Mouse (Mus musculus) hindbrain, postnatal 0 days (tissue): ENCODE measurements around the gene Ccdc54. TPM values are rescaled to one million over a fixed set of nuclear protein-coding genes. Genes with fewer than 3 reads are reported as not detected.

Experiments
- ATAC-seq: fragments of 200-750 bp; cut with Nextera tagmentation; 2 replicates; pipeline ENCODE4 v1.8.0; 2017; ENCODE audit warnings: mild to moderate bottlenecking, moderate TSS enrichment, moderate library complexity
- DNase-seq: peaks from one replicate; pipeline ENCODE4 v3.0.0-alpha.2; 2015; ENCODE audit warnings: low spot score
- H3K27ac ChIP-seq: fragments of 300-500 bp; sonication (generic); 2 replicates; pipeline ENCODE4 v1.5.1; 2014; ENCODE audit warnings: mild to moderate bottlenecking
- H3K27me3 ChIP-seq: fragments of 300-500 bp; sonication (generic); 2 replicates; pipeline ENCODE4 v1.6.1; 2014; ENCODE audit warnings: low read length, mixed read lengths; ENCODE audit not compliant: insufficient read depth
- H3K36me3 ChIP-seq: fragments of 300-500 bp; sonication (generic); 2 replicates; pipeline ENCODE4 v1.6.1; 2014; ENCODE audit warnings: low read length, mixed read lengths; ENCODE audit not compliant: insufficient read depth
- H3K4me1 ChIP-seq: fragments of 300-500 bp; sonication (generic); 2 replicates; pipeline ENCODE4 v1.6.1; 2014; ENCODE audit warnings: antibody characterized with exemption, low read length, mixed read lengths; ENCODE audit not compliant: insufficient read depth
- H3K4me2 ChIP-seq: fragments of 300-500 bp; sonication (generic); 2 replicates; pipeline ENCODE4 v1.6.1; 2014; ENCODE audit warnings: low read depth, mild to moderate bottlenecking, low read length, moderate library complexity, mixed read lengths
- H3K4me3 ChIP-seq: fragments of 300-500 bp; sonication (generic); 2 replicates; pipeline ENCODE4 v1.5.1; 2014; ENCODE audit warnings: low read length
- H3K9ac ChIP-seq: fragments of 300-500 bp; sonication (generic); replicated peaks from 2 replicates; pipeline ENCODE4 v1.6.1; 2014; ENCODE audit warnings: mild to moderate bottlenecking, low read length, moderate library complexity, mixed read lengths
- H3K9me3 ChIP-seq: fragments of 300-500 bp; sonication (generic); 2 replicates; pipeline ENCODE4 v1.6.1; 2016; ENCODE audit warnings: low read length, mixed read lengths
- CTCF ChIP-seq: IDR thresholded peaks from 2 replicates; pipeline ENCODE4 v1.5.1; 2016; ENCODE audit warnings: antibody characterized with exemption, control low read depth, low read depth
- WGBS: fragments of 180-500 bp; shearing (Covaris S2); extraction: QIAGEN DNeasy Blood & Tissue Kit; methylation state at CpG from one replicate; pipeline ENCODE4 v1.1.7; 2014; 5-methylcytosine and 5-hydroxymethylcytosine counted together
- polyA plus RNA-seq: library from polyadenylated mRNA; unstranded; fragments of >200 nt; fragmentation: Nextera tagmentation; extraction: Ambion mirVana; gene quantifications from 2 replicates; pipeline ENCODE4 v1.2.1, GENCODE M21; 2015
- total RNA-seq: library from RNA; depleted of rRNA; stranded (reverse); fragments of >200 nt; gene quantifications from 2 replicates; pipeline ENCODE4 v1.2.3, GENCODE M21; 2014; rRNA removed

Gene Ccdc54
- total and polyA plus RNA-seq, 2 experiments from 2014 or later = not detected

DNA sequence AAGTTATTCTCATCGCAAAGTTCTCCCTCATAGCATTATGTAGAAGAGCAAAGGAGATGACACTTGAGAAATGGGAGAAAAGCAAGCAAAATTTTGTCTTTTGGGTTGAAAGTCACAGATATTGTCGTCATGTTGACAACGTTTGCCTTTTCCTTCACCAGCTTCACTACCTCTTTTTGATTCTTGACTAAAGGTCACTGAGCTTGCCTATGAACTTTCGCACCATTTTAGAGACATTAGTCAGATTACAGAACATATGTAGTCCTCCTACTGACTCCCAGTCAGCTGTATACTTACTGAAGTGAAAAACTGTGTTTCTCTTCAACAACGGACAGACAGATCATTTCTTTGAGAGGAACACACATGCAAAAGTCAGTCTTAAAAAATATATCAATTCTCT is 40.0 kb downstream of the Ccdc54 start:
- H3K4me1 ChIP-seq = no peaks in the 10 kb centered on the region
- no peak for DNase-seq
- no peaks in the 10 kb centered on the region for H3K9me3 ChIP-seq
- H3K9ac ChIP-seq = no peak overlapping the region
- ATAC-seq = no peak
- H3K27me3 ChIP-seq = no peaks in the 10 kb centered on the region
- no peak for TF ChIP-seq CTCF
- H3K4me3 ChIP-seq = no peak overlapping the region
- H3K4me2 ChIP-seq = no peak overlapping the region
- H3K36me3 ChIP-seq = no peaks in the 10 kb centered on the region
- WGBS = 91% methylated on average over 5 of the region's 5 CpGs
- no peak overlapping the region for H3K27ac ChIP-seq

DNA sequence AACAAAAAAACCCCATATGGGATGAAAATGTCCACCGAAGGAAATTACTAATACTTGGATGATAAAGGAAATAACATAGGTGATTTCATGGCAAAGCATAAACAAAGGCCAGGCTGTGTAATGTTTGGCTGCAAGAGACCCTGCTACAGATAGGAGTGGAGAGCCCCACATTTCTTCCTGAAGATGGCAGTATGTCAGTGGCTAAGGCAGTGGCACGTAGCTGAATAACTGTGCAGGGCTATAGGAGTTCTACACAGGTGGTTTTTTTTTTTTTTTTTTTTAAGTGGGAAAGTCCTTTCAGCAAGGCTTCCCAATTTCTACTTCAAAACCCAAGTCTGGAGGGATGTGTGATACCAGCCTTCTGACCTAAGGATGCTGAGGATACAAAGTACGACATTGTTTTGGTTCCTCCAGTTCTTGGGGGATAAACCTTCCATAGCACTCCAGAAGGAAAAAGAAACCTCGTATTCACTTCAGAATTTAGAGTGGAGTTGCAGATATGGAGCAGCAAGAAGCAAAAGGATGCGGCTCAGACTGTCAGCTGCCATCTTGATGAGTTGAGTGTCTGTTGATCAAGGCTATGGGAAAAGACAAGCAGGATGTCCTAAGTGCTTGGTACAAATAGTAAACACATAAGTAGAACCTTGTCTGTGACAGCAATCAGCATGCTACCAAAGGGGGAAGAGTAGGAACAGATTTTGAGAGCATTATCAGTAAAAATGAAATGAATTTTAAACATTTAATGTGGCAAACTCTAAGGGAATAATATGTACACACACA is 48.2 kb downstream of the Ccdc54 start:
- ATAC-seq = peak; percentile 85; the same call in 1 of the 2 replicates
- DNase-seq = peak; percentile 60
- no peak overlapping the region for H3K4me2 ChIP-seq
- no peak overlapping the region for H3K9ac ChIP-seq
- TF ChIP-seq CTCF = peak; percentile 66
- H3K9me3 ChIP-seq = no peaks in the 10 kb centered on the region
- H3K4me3 ChIP-seq = no peak overlapping the region
- no peak overlapping the region for H3K27ac ChIP-seq
- no peaks in the 10 kb centered on the region for H3K4me1 ChIP-seq
- no peaks in the 10 kb centered on the region for H3K27me3 ChIP-seq
- no peaks in the 10 kb centered on the region for H3K36me3 ChIP-seq
- 73% methylated on average over 5 of the region's 5 CpGs for WGBS

Other genes starting within 250 kb of the Ccdc54 start
- 15.5 and 16.4 TPM in 2 replicates for gene Bbx, start 158.8 kb downstream of the Ccdc54 start, total RNA-seq
- gene Bbx, start 158.8 kb downstream of the Ccdc54 start, polyA plus RNA-seq = 17.9 and 19.9 TPM in 2 replicates